8 mouse cellular contexts compared by ENCODE assay signal in genomic region chr11:72538037-72538755, GRCm38 (mm10). TPM values are rescaled to one million over a fixed set of nuclear protein-coding genes. Genes with fewer than 3 reads are reported as not detected.
DNase-seq lines count a peak whose midpoint lies in the region; TF ChIP-seq lines count a peak whose summit lies in the region.

No protein-coding gene starts in this region.

- no peaks in the 10 kb centered on the region for H3K27me3 ChIP-seq in heart, embryonic 10.5 days (ENCODE audit: insufficient read depth, poor library complexity, severe bottlenecking)

- H3K9ac ChIP-seq in ES-E14 (ENCODE audit: insufficient read depth, low read depth, low read length, poor library complexity, severe bottlenecking): 0 out of 2 replicates have a peak overlapping the region, but pooled peaks have one; percentile 23

- no peak overlapping the region for H3K27ac ChIP-seq in heart, embryonic 10.5 days
- H3K27ac ChIP-seq in ES-E14 (ENCODE audit: insufficient read depth, low read depth, low read length, poor library complexity, severe bottlenecking): no peak overlapping the region; the same call in 1 of the 2 replicates

- no peaks in the 10 kb centered on the region for H3K9me3 ChIP-seq in heart, embryonic 10.5 days
- H3K9me3 ChIP-seq in ES-E14 (ENCODE audit: control insufficient read depth, insufficient read depth, low read depth, low read length): no peaks in the 10 kb centered on the region

- WGBS in heart, embryonic 10.5 days: 58% methylated on average over 8 of the region's 8 CpGs

- H3K36me3 ChIP-seq in heart, embryonic 10.5 days: no peaks in the 10 kb centered on the region
- H3K36me3 ChIP-seq in ES-E14 (ENCODE audit: control insufficient read depth, insufficient read depth, low read length, poor library complexity, severe bottlenecking): no peaks in the 10 kb centered on the region

- in situ Hi-C loops in ES-E14 (cut with MboI; ENCODE audit: low sequenced_read_pairs in 2 of 2, unreplicated experiment in 2 of 2): no loop called here

- intact Hi-C loops in heart, postnatal 14 days (cut with DNase I): no loop called here

- H3K4me1 ChIP-seq in heart, embryonic 10.5 days: peaks cover 22% of the 10 kb centered on the region
- peaks cover 7 to 16% of the 10 kb centered on the region in 2 experiments; a peak in 3 of 4 replicates for H3K4me1 ChIP-seq in ES-E14 (ENCODE audit: control insufficient read depth in 2 of 2, insufficient read depth in 2 of 2, low read length in 2 of 2, poor library complexity in 1 of 2)

- peak; percentile 65 to 84 for DNase-seq in heart, adult 18-20 months
- no peak for DNase-seq in heart, embryonic 10.5 days (ENCODE audit: low spot score)
- peak; percentile 47 for DNase-seq in ES-E14 (ENCODE audit: low read depth, low spot score)
- DNase-seq in heart, postnatal 14 days: peak; percentile 57 to 60
- DNase-seq in lung, postnatal 14 days: peak; percentile 22
- no peak for DNase-seq in urinary bladder, adult 2 months (ENCODE audit: low spot score)
- DNase-seq in cerebellum, postnatal 4 days (ENCODE audit: low spot score in 2 of 2): no peak
- DNase-seq in frontal cortex, adult 2 months (ENCODE audit: extremely low spot score in 1 of 2, low spot score in 1 of 2): no peak

- H3K4me3 ChIP-seq in heart, embryonic 10.5 days: no peak overlapping the region
- peak overlapping the region in 1 of 2 experiments; percentile 26; a peak in 1 of 4 replicates for H3K4me3 ChIP-seq in ES-E14 (ENCODE audit: insufficient read depth in 1 of 2, low read depth in 1 of 2, low read length in 2 of 2, poor library complexity in 1 of 2, severe bottlenecking in 1 of 2)

TF ChIP-seq in ES-E14, 5 proteins besides CTCF, POLR2A, EP300 and RAD21:
- TF ChIP-seq CHD2 (IDR thresholded peaks at IDR 0.05; ENCODE audit: low read depth, low read length) (no peak), ZC3H11A (IDR thresholded peaks at IDR 0.05; ENCODE audit: borderline replicate concordance, low read depth, low read length) (no peak), ZNF384 (IDR thresholded peaks at IDR 0.05; ENCODE audit: low read depth, low read length) (no peak), MAFK (IDR thresholded peaks at IDR 0.05; ENCODE audit: insufficient read depth, low read depth, low read length) (no peak), HCFC1 (IDR thresholded peaks at IDR 0.05; ENCODE audit: borderline replicate concordance, insufficient read depth, low read length) (no peak)

RNA-seq across cellular contexts. Expression of gene Spns3, which starts 12.1 kb away (rescaled TPM):
- total RNA-seq in heart, adult 18-20 months (2021): not detected
- polyA plus RNA-seq in heart, embryonic 10.5 days (2016; fragmentation: Nextera tagmentation; extraction: Ambion mirVana): 0.11 and 0.28 TPM in 2 replicates
- 0.32 and 1.9 TPM in 2 replicates for total RNA-seq in ES-E14 (2012; rRNA removed)
- under 1 TPM in 1 of 2 experiments, not detected in 1; 0.10 TPM for total RNA-seq in heart, postnatal 14 days (2021)
- 0.45 and 0.46 TPM in 2 replicates for polyA plus RNA-seq in urinary bladder, adult 2 months (2012; rRNA removed)
- 0.54 and 0.71 TPM in 2 replicates for polyA plus RNA-seq in frontal cortex, adult 2 months (2012; rRNA removed)

RNA-seq across cellular contexts. Expression of gene Spns2, which starts 48.5 kb away (rescaled TPM):
- total RNA-seq in heart, adult 18-20 months (2021): 1 to 10 TPM; 6.3 to 9.0 TPM
- polyA plus RNA-seq in heart, embryonic 10.5 days (2016; fragmentation: Nextera tagmentation; extraction: Ambion mirVana): 5.7 and 7.1 TPM in 2 replicates
- 2.4 and 3.3 TPM in 2 replicates for total RNA-seq in ES-E14 (2012; rRNA removed)
- 10 to 100 TPM; 16.5 to 16.8 TPM for total RNA-seq in heart, postnatal 14 days (2021)
- 17.9 and 20.1 TPM in 2 replicates for polyA plus RNA-seq in urinary bladder, adult 2 months (2012; rRNA removed)
- polyA plus RNA-seq in frontal cortex, adult 2 months (2012; rRNA removed): 45.0 and 47.0 TPM in 2 replicates

Comparison
In these comparisons a context has a peak if more than half of its experiments do, and no peak if none do; other contexts are left out.
1. DNase-seq: peak in heart, adult 18-20 months (2 of 2), ES-E14 (single experiment), heart, postnatal 14 days (2 of 2) and lung, postnatal 14 days (single experiment); none in heart, embryonic 10.5 days (single experiment), urinary bladder, adult 2 months (single experiment), cerebellum, postnatal 4 days (0 of 2) and frontal cortex, adult 2 months (0 of 2).